Mouse (Mus musculus) layer of hippocampus, postnatal 25 days (tissue): ENCODE measurements around the gene Hs3st1. TPM values are rescaled to one million over a fixed set of nuclear protein-coding genes. Genes with fewer than 3 reads are reported as not detected.

Experiments used
- DNase-seq, 2 experiments: peaks; one replicate each; pipeline ENCODE4 v3.0.0; 2022; ENCODE audit warnings: mixed read lengths in 2 of 2, low spot score in 1 of 2; ENCODE audit errors: extremely low spot score in 1 of 2
- total RNA-seq, 2 experiments: library from RNA; stranded (reverse); gene quantifications; 2 replicates each; pipeline ENCODE4 v1.2.3; 2021

Hs3st1 gene
- total RNA-seq, 2 experiments from 2014 or later, result 25.3 to 29.2 TPM

GRCm38 (mm10) chr5:39608260-39608659 lies 147.0 kb downstream of the Hs3st1 start:
- DNase-seq, result no peak

- DNase-seq, result no peak
Observed at GRCm38 (mm10) chr5:39594737-39595136, 160.5 kb downstream of the Hs3st1 start.
